Mouse (Mus musculus): ENCODE results near the gene Nwd2.

Nwd2 gene

GRCm38 (mm10) chr5:63649070-63649532 is at the start of gene Nwd2:
Gene Nwd2, plus strand, starts transcription at chr5:63649102.
- DNase-seq (ENCODE audit: low spot score in 2 of 2) = no peak

- no peak for DNase-seq (ENCODE audit: low spot score in 2 of 2)
Observed at GRCm38 (mm10) chr5:63607447-63607846, 41.5 kb upstream of the Nwd2 start.

GRCm38 (mm10) chr5:63616792-63617668 is 31.9 kb upstream of the Nwd2 start:
- no peak for DNase-seq (ENCODE audit: low spot score in 2 of 2)

- no peak for DNase-seq (ENCODE audit: low spot score in 2 of 2)
Observed at GRCm38 (mm10) chr5:63624123-63624522, 24.8 kb upstream of the Nwd2 start.

GRCm38 (mm10) chr5:63627832-63628530 is 20.9 kb upstream of the Nwd2 start:
- no peak for DNase-seq (ENCODE audit: low spot score in 2 of 2)

- no peak for DNase-seq (ENCODE audit: low spot score in 2 of 2)
Observed at GRCm38 (mm10) chr5:63628531-63628871, 20.4 kb upstream of the Nwd2 start.

GRCm38 (mm10) chr5:63634636-63635035 is 14.3 kb upstream of the Nwd2 start:
- DNase-seq (ENCODE audit: low spot score in 2 of 2) = no peak

GRCm38 (mm10) chr5:63648187-63648586 is 715 bp upstream of the Nwd2 start:
- DNase-seq (ENCODE audit: low spot score in 2 of 2) = no peak

- no peak for DNase-seq (ENCODE audit: low spot score in 2 of 2)
Observed at GRCm38 (mm10) chr5:63649533-63650464, 897 bp downstream of the Nwd2 start.

GRCm38 (mm10) chr5:63651813-63652212 is 2.9 kb downstream of the Nwd2 start:
- no peak for DNase-seq (ENCODE audit: low spot score in 2 of 2)

GRCm38 (mm10) chr5:63652705-63653104 is 3.8 kb downstream of the Nwd2 start:
- DNase-seq (ENCODE audit: low spot score in 2 of 2) = no peak

- DNase-seq (ENCODE audit: low spot score in 2 of 2) = no peak
Observed at GRCm38 (mm10) chr5:63666884-63667283, 18.0 kb downstream of the Nwd2 start.

GRCm38 (mm10) chr5:63675934-63676333 is 27.0 kb downstream of the Nwd2 start:
- no peak for DNase-seq (ENCODE audit: low spot score in 2 of 2)

- no peak for DNase-seq (ENCODE audit: low spot score in 2 of 2)
Observed at GRCm38 (mm10) chr5:63689084-63689483, 40.2 kb downstream of the Nwd2 start.

- DNase-seq (ENCODE audit: low spot score in 2 of 2) = no peak
Observed at GRCm38 (mm10) chr5:63696784-63697183, 47.9 kb downstream of the Nwd2 start.

- no peak for DNase-seq (ENCODE audit: low spot score in 2 of 2)
Observed at GRCm38 (mm10) chr5:63697196-63697595, 48.3 kb downstream of the Nwd2 start.

- no peak for DNase-seq (ENCODE audit: low spot score in 2 of 2)
Observed at GRCm38 (mm10) chr5:63728955-63729354, 80.1 kb downstream of the Nwd2 start.

GRCm38 (mm10) chr5:63735521-63735920 is 86.6 kb downstream of the Nwd2 start:
- no peak for DNase-seq (ENCODE audit: low spot score in 2 of 2)

- DNase-seq (ENCODE audit: low spot score in 2 of 2) = no peak
Observed at GRCm38 (mm10) chr5:63743426-63743825, 94.5 kb downstream of the Nwd2 start.

GRCm38 (mm10) chr5:63748299-63748698 is 99.4 kb downstream of the Nwd2 start:
- no peak for DNase-seq (ENCODE audit: low spot score in 2 of 2)

GRCm38 (mm10) chr5:63748759-63749158 is 99.9 kb downstream of the Nwd2 start:
- DNase-seq (ENCODE audit: low spot score in 2 of 2) = no peak
